Mouse (Mus musculus): ENCODE measurements around the gene Fnbp1. TPM values are rescaled to one million over a fixed set of nuclear protein-coding genes. Genes with fewer than 3 reads are reported as not detected.
A peak's percentile ranks its signal among the peaks of the same experiment; 100 is the strongest.

The Fnbp1 gene
- polyA plus RNA-seq, 1 experiment from 2014 or later, result 21.7 TPM

DNA sequence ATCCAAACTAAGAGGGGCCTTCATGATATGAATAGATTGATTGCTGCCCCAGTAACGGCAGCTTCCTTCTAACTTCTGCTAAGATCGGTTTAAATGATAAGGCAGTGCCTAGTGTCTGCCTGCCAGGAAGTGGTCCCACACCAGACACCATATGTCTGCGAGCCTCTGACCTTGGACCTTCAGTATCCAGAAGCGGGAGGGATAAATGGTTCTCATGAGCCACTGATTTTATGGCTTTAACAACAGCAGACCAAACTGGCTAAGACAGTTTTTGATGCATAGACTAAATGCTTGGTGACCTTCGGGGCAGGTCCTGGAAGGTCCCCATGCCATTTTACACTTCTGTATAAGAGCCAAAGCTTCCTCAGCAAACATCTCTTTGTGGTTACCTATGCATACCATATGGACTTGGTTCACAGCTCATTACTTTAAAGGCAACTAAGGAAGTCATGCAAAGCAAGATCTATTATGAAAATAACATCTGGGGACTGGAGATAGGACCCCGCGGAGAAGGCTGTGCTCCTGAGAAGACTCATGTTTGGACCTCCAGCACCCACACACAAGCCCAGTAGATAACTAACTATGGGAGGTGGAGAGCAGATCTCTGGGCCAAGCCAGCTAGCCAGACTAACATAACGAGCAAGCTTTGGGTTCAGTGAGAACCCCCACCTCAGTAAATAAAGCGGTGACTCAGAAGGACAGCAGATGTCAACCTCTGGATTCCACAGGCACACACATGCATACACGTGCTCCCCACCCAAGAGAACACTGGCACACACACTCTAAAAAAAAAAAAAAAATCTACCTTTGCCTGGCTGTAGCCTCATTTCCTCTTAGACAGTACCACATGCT lies 26.5 kb downstream of the Fnbp1 start:
- DNase-seq (ENCODE audit: low spot score), result no peak
- 42% methylated on average over 10 of the region's 10 CpGs for WGBS

GRCm38 (mm10) chr2:31114205-31114604 lies 27.6 kb downstream of the Fnbp1 start:
- DNase-seq (ENCODE audit: low spot score), result no peak
- H3K4me1 ChIP-seq (ENCODE audit: control insufficient read depth, insufficient read depth, low read length), result peaks cover 34% of the 10 kb centered on the region

More for the DNA sequence above, 26.5 kb downstream of the Fnbp1 start:
- Histone ChIP-seq H3K36me3 (ENCODE audit: control insufficient read depth, insufficient read depth, low read length) (no peaks in the 10 kb centered on the region), H3K27ac (replicated peaks; ENCODE audit: low read depth, low read length) (peak overlapping the region; percentile 85), H3K4me2 (ENCODE audit: low read depth, low read length) (no peak overlapping the region), H3K4me3 (ENCODE audit: low read depth, low read length) (no peak overlapping the region), H3K27me3 (replicated peaks; ENCODE audit: control insufficient read depth, insufficient read depth, low read length) (no peaks in the 10 kb centered on the region), H3K9me3 (ENCODE audit: control insufficient read depth, low read length) (0 out of 2 replicates have a peak, but pooled peaks cover 7% of the 10 kb centered on the region), H3K9ac (ENCODE audit: low read depth, low read length) (no peak overlapping the region), H3K4me1 (ENCODE audit: control insufficient read depth, insufficient read depth, low read length) (peaks cover 43% of the 10 kb centered on the region)
- no peak for ATAC-seq (ENCODE audit: low read depth)

DNA sequence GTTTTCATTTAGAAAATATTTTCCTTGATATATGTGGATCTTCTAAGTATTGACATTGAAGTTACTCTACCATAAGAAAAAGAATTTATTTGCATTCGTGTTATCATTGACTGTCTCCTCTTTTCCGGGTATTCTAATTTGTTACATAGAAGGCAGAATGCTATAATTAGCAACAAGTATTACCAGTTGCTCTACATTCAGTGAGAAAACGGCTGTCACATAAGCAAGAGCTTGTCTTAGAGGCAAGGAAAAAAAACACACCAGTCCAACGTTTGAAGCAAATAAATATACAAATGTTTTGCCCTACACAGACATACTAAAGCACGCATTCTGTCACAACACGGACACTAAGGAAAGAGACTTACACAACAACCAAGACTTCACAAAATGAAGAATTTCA lies 30.1 kb downstream of the Fnbp1 start:
- Histone ChIP-seq H3K27ac (replicated peaks; ENCODE audit: low read depth, low read length) (peak overlapping the region; percentile 58; the same call in 1 of the 2 replicates), H3K4me2 (ENCODE audit: low read depth, low read length) (no peak overlapping the region), H3K4me1 (ENCODE audit: control insufficient read depth, insufficient read depth, low read length) (peaks cover 41% of the 10 kb centered on the region), H3K4me3 (ENCODE audit: low read depth, low read length) (no peak overlapping the region), H3K36me3 (ENCODE audit: control insufficient read depth, insufficient read depth, low read length) (no peaks in the 10 kb centered on the region), H3K9ac (ENCODE audit: low read depth, low read length) (no peak overlapping the region), H3K27me3 (replicated peaks; ENCODE audit: control insufficient read depth, insufficient read depth, low read length) (no peaks in the 10 kb centered on the region), H3K9me3 (ENCODE audit: control insufficient read depth, low read length) (0 out of 2 replicates have a peak, but pooled peaks cover 7% of the 10 kb centered on the region)
- 49% methylated on average over 6 of the region's 6 CpGs for WGBS
- ATAC-seq (ENCODE audit: low read depth) (no peak), DNase-seq (ENCODE audit: low spot score) (no peak)

More at GRCm38 (mm10) chr2:31114205-31114604, 27.6 kb downstream of the Fnbp1 start:
- whole genome bisulfite sequencing, result 92% methylated on average over 2 of the region's 2 CpGs
- no peaks in the 10 kb centered on the region for H3K36me3 ChIP-seq (ENCODE audit: control insufficient read depth, insufficient read depth, low read length)
- H3K27ac ChIP-seq (replicated peaks; ENCODE audit: low read depth, low read length), result no peak overlapping the region
- 0 out of 2 replicates have a peak, but pooled peaks cover 7% of the 10 kb centered on the region for H3K9me3 ChIP-seq (ENCODE audit: control insufficient read depth, low read length)
- no peak for ATAC-seq (ENCODE audit: low read depth)
- H3K9ac ChIP-seq (ENCODE audit: low read depth, low read length), result no peak overlapping the region
- no peaks in the 10 kb centered on the region for H3K27me3 ChIP-seq (replicated peaks; ENCODE audit: control insufficient read depth, insufficient read depth, low read length)
- H3K4me3 ChIP-seq (ENCODE audit: low read depth, low read length), result no peak overlapping the region
- no peak overlapping the region for H3K4me2 ChIP-seq (ENCODE audit: low read depth, low read length)

DNA sequence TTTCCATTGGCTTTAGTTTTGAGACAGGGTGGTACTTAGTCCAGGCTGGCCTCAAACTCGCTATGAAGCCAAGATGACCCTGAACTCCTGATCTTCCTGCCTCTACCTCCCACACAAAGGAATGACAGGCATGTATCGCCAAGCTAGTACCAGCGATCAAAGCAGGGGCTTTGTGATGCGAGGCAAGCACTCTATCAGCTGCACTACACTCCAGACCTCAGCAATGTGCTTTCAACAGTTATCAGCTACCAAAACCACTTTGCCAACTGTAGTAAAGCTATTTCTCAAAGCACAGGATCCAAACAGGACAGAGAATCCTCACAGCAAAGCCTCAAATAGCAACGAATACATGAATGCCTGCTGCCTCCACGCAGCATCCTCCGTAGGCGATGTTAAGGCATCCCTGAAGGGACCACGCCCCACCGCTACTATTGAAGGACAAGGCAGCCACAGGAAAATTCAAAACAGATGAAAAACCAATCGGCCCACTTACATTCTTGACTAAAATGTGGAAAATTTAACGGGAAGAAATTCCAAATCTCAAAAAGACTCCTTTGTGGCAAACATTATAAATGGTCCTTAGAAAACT lies 31.8 kb downstream of the Fnbp1 start:
- peak; percentile 65 for DNase-seq (ENCODE audit: low spot score)
- Histone ChIP-seq H3K4me3 (ENCODE audit: low read depth, low read length) (no peak overlapping the region), H3K27ac (replicated peaks; ENCODE audit: low read depth, low read length) (peak overlapping the region; percentile 59), H3K36me3 (ENCODE audit: control insufficient read depth, insufficient read depth, low read length) (no peaks in the 10 kb centered on the region), H3K9ac (ENCODE audit: low read depth, low read length) (no peak overlapping the region), H3K27me3 (replicated peaks; ENCODE audit: control insufficient read depth, insufficient read depth, low read length) (no peaks in the 10 kb centered on the region), H3K4me2 (ENCODE audit: low read depth, low read length) (no peak overlapping the region), H3K9me3 (ENCODE audit: control insufficient read depth, low read length) (0 out of 2 replicates have a peak, but pooled peaks cover 7% of the 10 kb centered on the region), H3K4me1 (ENCODE audit: control insufficient read depth, insufficient read depth, low read length) (peaks cover 27% of the 10 kb centered on the region)
- WGBS, result 47% methylated on average over 12 of the region's 12 CpGs
- ATAC-seq (ENCODE audit: low read depth), result no peak

DNA sequence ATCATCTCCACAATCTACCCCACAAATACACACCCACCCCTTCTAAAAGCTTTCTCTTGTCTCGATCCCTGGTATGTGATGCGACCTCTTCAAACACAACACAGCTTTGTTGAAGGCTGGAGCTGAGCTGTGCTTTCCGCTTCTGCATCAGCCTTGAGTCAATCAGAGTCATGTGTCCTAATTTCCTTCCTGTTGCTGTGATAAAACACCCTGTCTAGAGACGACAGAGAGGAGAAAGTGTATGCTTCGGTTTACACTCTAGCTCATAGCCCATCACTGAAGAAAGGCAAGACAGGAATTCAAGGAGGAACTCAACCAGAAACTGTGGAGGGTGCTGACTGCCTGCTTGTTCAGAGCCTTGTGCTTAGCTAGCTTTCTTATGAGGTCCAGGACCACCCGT lies 33.6 kb downstream of the Fnbp1 start:
- H3K27ac ChIP-seq (replicated peaks; ENCODE audit: low read depth, low read length), result no peak overlapping the region
- ATAC-seq (ENCODE audit: low read depth) (no peak), DNase-seq (ENCODE audit: low spot score) (no peak)
- no peak overlapping the region for H3K4me2 ChIP-seq (ENCODE audit: low read depth, low read length)
- no peaks in the 10 kb centered on the region for H3K9me3 ChIP-seq (ENCODE audit: control insufficient read depth, low read length)
- H3K4me1 ChIP-seq (ENCODE audit: control insufficient read depth, insufficient read depth, low read length), result peaks cover 25% of the 10 kb centered on the region
- H3K9ac ChIP-seq (ENCODE audit: low read depth, low read length), result no peak overlapping the region
- no peaks in the 10 kb centered on the region for H3K36me3 ChIP-seq (ENCODE audit: control insufficient read depth, insufficient read depth, low read length)
- WGBS, result 69% methylated on average over 6 of the region's 6 CpGs
- H3K27me3 ChIP-seq (replicated peaks; ENCODE audit: control insufficient read depth, insufficient read depth, low read length), result no peaks in the 10 kb centered on the region
- H3K4me3 ChIP-seq (ENCODE audit: low read depth, low read length), result no peak overlapping the region

DNA sequence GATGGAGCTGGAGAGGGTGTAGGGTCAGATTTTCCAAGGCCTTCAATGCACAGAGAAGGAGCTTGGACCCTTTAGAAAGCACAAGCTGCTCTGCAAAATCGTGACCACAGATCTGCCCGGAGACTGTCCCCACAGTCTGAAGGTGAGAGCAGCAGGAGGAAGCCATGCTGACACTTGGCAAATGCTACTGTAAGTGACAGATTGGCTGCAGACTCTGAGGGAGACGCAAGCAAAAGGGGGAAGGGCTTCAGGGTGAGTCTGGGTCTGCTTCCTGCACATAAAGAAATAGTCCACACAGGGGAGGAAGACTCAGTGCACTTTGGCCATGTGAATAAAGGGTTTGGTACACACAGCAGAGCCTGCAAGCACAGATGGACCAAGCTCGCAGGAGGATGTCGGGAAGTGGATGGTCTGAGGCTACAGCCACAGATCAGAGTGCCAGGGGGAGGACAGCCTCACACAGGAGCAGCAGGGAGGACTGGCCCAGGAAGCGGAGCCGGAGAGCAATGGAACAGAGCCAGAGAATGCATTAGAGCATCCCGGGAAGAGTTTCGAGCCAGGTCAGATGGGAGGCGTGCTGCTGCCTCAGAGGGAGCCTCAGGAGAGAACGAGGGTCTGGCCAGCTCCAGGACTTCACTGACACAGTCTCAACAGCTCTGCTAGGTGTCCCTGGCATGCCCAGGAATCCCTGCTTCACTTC lies 35.0 kb downstream of the Fnbp1 start:
- Histone ChIP-seq H3K4me1 (ENCODE audit: control insufficient read depth, insufficient read depth, low read length) (peaks cover 21% of the 10 kb centered on the region; the same call in 1 of the 2 replicates), H3K4me3 (ENCODE audit: low read depth, low read length) (no peak overlapping the region), H3K36me3 (ENCODE audit: control insufficient read depth, insufficient read depth, low read length) (no peaks in the 10 kb centered on the region), H3K9ac (ENCODE audit: low read depth, low read length) (peak overlapping the region; percentile 42; the same call in 1 of the 2 replicates), H3K4me2 (ENCODE audit: low read depth, low read length) (peak overlapping the region; percentile 6; the same call in 1 of the 2 replicates), H3K27ac (replicated peaks; ENCODE audit: low read depth, low read length) (peak overlapping the region; percentile 52; the same call in 1 of the 2 replicates), H3K27me3 (replicated peaks; ENCODE audit: control insufficient read depth, insufficient read depth, low read length) (no peaks in the 10 kb centered on the region), H3K9me3 (ENCODE audit: control insufficient read depth, low read length) (no peaks in the 10 kb centered on the region)
- ATAC-seq (ENCODE audit: low read depth) (peak; percentile 31; the same call in 1 of the 2 replicates), DNase-seq (ENCODE audit: low spot score) (peak; percentile 71)
- 34% methylated on average over 10 of the region's 11 CpGs for WGBS

DNA sequence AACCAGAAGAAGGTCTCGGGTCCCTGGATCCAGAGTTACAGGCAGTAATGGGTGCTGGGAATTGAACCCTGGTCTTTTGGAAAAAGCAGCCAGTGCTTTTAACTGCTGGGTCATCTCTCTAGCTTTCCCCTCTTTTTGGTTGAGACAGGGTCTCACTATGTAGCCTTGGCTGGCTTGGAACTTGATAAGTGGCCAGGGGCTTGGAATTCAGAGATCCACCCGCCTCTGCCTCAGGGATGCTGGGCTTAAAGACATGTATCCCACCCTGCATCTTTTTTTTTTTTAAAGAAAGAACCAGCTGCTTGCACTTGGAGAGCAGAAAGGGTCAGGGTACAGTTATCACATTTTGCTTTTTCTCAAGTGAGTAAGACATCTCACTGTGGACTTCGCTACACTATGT lies 35.8 kb downstream of the Fnbp1 start:
- no peak for ATAC-seq (ENCODE audit: low read depth)
- Histone ChIP-seq H3K27me3 (replicated peaks; ENCODE audit: control insufficient read depth, insufficient read depth, low read length) (no peaks in the 10 kb centered on the region), H3K4me2 (ENCODE audit: low read depth, low read length) (no peak overlapping the region), H3K9me3 (ENCODE audit: control insufficient read depth, low read length) (no peaks in the 10 kb centered on the region), H3K9ac (ENCODE audit: low read depth, low read length) (no peak overlapping the region), H3K4me3 (ENCODE audit: low read depth, low read length) (no peak overlapping the region), H3K27ac (replicated peaks; ENCODE audit: low read depth, low read length) (no peak overlapping the region), H3K36me3 (ENCODE audit: control insufficient read depth, insufficient read depth, low read length) (no peaks in the 10 kb centered on the region), H3K4me1 (ENCODE audit: control insufficient read depth, insufficient read depth, low read length) (peaks cover 19% of the 10 kb centered on the region; the same call in 1 of the 2 replicates)
- DNase-seq (ENCODE audit: low spot score), result no peak
- 89% methylated on average over 3 of the region's 3 CpGs for WGBS

DNA sequence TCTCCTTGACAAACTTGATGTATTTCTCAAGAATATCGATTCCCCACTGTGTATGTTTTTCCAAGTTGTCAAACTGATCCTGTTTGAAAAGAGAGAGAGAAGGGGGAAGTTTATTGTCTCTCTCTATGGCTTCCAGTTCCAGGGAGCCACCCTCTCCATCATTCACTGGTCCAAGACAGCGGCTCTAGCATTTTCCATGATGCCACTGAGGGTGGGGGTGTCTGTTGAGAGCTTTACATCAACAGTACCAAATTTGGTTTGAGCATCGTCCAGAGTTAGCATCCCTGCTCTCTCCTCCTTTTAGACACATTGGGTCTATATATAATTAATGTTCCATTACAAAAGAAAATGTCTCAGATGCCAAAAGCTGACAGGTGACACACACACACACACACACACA lies 36.5 kb downstream of the Fnbp1 start:
- no peaks in the 10 kb centered on the region for H3K36me3 ChIP-seq (ENCODE audit: control insufficient read depth, insufficient read depth, low read length)
- peaks cover 15% of the 10 kb centered on the region; the same call in 1 of the 2 replicates for H3K4me1 ChIP-seq (ENCODE audit: control insufficient read depth, insufficient read depth, low read length)
- H3K9me3 ChIP-seq (ENCODE audit: control insufficient read depth, low read length), result no peaks in the 10 kb centered on the region
- H3K4me3 ChIP-seq (ENCODE audit: low read depth, low read length), result no peak overlapping the region
- no peak overlapping the region for H3K4me2 ChIP-seq (ENCODE audit: low read depth, low read length)
- WGBS, result 72% methylated on average over 3 of the region's 3 CpGs
- no peak for ATAC-seq (ENCODE audit: low read depth)
- DNase-seq (ENCODE audit: low spot score), result no peak
- H3K9ac ChIP-seq (ENCODE audit: low read depth, low read length), result no peak overlapping the region
- H3K27ac ChIP-seq (replicated peaks; ENCODE audit: low read depth, low read length), result no peak overlapping the region
- no peaks in the 10 kb centered on the region for H3K27me3 ChIP-seq (replicated peaks; ENCODE audit: control insufficient read depth, insufficient read depth, low read length)

Measured in embryonic facial prominence, embryonic 14.5 days (tissue).